Mouse (Mus musculus) cerebellum, adult 2 months (tissue): ENCODE results near the gene Ube2d1.

Source experiments
- CTCF ChIP-seq: fragments of 200-500 bp; IDR thresholded peaks from 2 replicates; pipeline ENCODE4 v1.5.1; 2011; ENCODE audit warnings: low read depth, mild to moderate bottlenecking, control low read depth, low read length, moderate library complexity, borderline replicate concordance; ENCODE audit not compliant: insufficient read depth
- POLR2A ChIP-seq: fragments of 200-500 bp; IDR thresholded peaks from 2 replicates; pipeline ENCODE4 v1.6.1; 2011; ENCODE audit warnings: low read length, control low read depth, borderline replicate concordance; ENCODE audit not compliant: insufficient read depth

DNA sequence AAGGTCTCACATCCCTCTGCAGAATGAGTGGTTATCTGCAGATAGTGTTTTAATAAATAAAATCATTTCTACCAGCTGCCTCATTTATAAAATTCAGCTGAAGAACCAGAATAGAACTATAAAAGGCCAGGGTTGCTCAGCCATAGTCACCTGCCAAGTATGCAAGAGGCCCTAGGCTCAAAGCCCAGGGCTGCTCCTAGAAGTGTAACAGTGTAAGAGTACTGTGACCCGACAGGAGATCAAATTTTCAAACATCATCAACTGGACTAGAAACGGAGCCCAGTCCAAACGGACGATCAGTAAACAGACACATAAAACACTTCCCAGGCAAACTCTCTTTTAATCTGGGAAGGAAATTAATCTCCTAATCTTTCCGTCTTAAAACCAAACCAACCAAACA lies 33.2 kb downstream of the Ube2d1 start:
- TF ChIP-seq CTCF (no peak), POLR2A (no peak)
